Mouse (Mus musculus) cerebellum, adult 9-10 months (tissue): Measurements from ENCODE around the gene Crip3.

Experiments used
- DNase-seq: peaks from one replicate; pipeline ENCODE4 v3.0.0; 2022

The Crip3 gene

DNA sequence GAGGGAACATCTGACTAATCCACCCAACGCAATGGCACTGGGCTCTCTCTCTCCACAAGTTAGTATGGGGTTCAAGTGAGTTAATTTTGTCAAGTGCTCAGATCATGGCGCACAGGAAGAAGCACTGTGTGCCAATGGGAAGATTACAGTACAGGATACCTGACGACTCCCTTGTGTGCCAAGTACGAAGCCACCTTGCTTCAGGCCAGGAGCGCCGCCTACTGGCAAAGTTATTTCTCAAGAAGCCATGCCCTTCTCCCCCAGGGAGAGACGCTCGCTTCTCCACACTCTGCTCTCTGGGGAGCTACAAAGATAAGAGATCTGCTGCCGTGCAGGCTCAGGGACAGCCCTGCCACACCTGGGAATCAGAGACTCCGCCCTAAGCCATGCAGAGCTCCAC, 29.1 kb downstream of the Crip3 start:
- DNase-seq, result peak; percentile 58

DNA sequence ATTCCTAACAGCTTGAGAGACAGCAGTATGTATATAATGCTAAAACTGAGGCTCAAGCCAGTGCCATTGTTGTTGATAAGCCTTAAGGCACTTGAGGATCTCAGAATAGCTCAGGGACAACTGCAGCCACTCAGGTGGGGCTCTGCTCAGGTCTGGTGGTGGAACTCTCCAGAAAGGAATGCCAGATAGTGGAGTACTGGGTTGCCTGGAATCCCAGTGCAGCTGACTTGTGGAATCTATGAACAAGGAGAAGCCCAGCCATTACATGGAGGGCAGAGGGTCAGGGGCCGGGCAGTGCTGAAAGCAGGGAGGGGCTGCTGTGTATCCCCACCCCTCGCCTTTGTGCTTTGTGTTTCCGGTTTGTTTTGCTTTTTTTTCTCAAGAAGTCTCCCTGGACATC, 29.7 kb downstream of the Crip3 start:
- DNase-seq, result no peak

DNA sequence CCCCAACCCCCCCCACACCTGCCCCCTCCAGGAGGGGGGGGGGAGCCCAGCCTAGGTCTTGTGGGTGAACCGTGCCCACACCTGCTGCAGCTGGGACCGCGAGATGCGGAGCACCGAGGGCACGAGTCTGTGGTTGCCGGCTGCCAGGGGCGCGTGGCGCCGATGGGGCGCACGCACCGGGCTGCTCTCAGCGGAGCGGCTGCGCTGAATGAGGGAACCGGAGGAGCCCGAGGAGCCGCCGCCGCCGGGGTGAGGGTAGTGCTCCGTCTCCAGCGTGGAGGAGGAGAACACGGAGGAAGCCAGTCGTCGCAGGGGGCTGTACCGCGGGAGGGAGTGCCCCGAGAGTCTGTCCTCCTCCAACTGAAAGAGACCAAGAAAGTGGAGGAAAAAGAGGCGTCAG, 31.9 kb downstream of the Crip3 start:
- no peak for DNase-seq

DNA sequence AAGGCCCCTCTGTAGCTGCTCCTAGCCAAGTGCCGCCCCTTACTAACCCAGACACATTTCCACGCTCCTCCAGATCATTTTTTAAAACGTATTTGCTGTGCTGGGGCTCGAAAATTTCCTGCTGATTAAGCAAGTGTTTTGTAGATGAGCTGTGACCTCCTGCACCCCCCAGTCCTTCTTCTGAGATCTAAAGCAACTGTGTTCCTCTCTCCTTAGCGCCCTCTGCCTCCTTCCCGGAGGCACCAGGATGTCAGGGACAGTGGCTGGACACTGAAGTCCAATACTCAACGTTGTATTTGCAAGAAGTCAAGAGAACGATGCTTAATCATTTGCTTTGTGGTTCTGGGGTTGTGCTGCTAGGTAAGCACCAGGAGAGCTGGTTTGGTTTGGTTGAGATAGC, 32.6 kb downstream of the Crip3 start:
- no peak for DNase-seq

DNA sequence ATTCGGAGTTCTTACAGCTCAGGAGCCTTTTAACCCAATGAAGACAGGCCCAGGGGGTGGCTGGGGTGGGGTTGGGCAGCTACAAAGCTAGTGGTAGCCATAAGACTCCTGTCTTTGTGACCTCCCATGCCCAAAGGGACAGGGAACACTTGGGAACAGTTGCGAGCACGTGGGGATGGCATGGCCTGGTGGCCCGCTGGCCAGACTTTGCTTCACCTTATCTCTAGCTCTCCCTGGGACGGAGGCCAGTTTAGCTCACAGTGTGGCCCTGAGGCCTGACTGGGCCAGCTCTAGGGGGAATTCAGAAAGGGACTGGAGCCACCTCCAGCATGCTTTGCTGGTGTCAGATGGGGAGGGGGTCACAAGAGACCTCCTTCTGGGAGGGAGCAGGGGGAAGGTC, 33.5 kb downstream of the Crip3 start:
- no peak for DNase-seq

DNA sequence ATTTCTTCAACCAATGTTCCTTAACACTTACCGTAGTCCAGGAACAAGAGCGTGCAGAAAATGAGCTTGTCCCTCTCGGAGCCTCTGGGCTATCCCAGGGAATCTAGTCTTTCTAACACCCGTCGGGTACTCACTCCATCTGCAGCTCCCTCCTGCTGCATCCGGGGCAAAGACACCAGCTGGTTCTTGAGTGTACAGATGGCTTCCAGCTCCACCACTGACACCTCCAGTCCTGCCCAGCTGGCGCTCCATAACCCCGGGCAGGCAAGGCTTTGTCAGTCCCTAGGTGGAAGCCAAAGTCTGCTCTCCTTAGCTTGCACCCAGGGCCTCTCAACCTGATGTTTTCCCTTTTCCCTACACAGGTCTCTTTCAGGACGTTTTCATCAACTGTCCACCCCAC, 39.1 kb downstream of the Crip3 start:
- DNase-seq, result peak; percentile 73

DNA sequence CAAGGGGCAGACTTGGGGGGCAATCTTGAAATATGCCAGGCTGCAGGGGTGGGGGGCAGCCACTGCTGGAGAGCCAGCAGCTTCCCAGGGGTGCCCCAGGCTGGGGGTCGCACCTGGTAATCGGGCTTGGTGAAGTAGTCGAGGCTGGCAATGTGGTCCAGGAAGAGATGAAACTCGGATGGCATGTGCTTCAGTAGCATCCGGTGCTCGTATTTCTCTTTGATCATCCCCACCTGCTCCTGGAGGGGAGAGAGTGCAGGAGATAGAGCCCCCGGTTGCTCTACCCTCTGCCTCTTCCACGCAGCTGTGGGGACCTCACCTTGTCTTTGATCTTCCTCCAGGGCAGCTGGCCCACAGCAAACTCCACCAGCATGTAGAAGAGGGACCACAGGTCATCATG, 47.9 kb downstream of the Crip3 start:
- DNase-seq, result no peak

DNA sequence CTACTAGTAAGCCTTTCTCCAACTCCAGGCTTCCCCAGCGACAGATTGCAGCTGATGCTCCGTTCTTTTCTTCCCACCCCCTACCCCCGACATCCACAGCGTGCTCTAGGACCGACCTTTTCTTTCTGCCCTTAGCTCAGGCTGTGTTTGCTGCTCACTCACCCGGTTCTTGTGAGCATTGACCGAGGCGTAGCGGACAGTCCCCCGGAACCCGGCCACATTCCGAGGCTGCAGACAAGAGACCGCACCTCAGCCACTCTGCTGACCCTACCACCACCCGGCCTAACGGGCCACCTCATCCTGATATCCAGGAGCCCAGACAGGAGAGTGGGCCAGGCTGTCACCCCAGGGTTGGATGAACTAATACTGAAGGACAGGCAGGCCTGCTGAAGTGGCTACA, 48.6 kb downstream of the Crip3 start:
- DNase-seq, result no peak
